Mouse (Mus musculus) embryonic facial prominence, embryonic 13.5 days (tissue): Measurements from ENCODE around the gene Cpox. TPM values are rescaled to one million over a fixed set of nuclear protein-coding genes. Genes with fewer than 3 reads are reported as not detected.
A peak's percentile ranks its signal among the peaks of the same experiment; 100 is the strongest.

Source experiments
- ATAC-seq: fragments of 200-750 bp; cut with Nextera tagmentation; 2 replicates; pipeline ENCODE4 v1.8.0; 2017; ENCODE audit warnings: low read depth; ENCODE audit not compliant: insufficient number of reproducible peaks, insufficient read depth, low FRiP score, low TSS enrichment
- H3K27ac ChIP-seq: fragments of 300-500 bp; sonication (generic); 2 replicates; pipeline ENCODE4 v1.5.1; 2015; ENCODE audit warnings: moderate library complexity, mild to moderate bottlenecking, inconsistent platforms
- H3K27me3 ChIP-seq: fragments of 300-500 bp; sonication (generic); 2 replicates; pipeline ENCODE4 v1.6.1; 2015; ENCODE audit warnings: mild to moderate bottlenecking, inconsistent platforms
- H3K36me3 ChIP-seq: fragments of 300-500 bp; sonication (generic); 2 replicates; pipeline ENCODE4 v1.6.1; 2015; ENCODE audit warnings: mild to moderate bottlenecking, inconsistent platforms
- H3K4me1 ChIP-seq: fragments of 300-500 bp; sonication (generic); 2 replicates; pipeline ENCODE4 v1.6.1; 2015; ENCODE audit warnings: inconsistent platforms
- H3K4me2 ChIP-seq: fragments of 300-500 bp; sonication (generic); 2 replicates; pipeline ENCODE4 v1.6.1; 2015; ENCODE audit warnings: moderate library complexity, mild to moderate bottlenecking, inconsistent platforms
- H3K4me3 ChIP-seq: fragments of 300-500 bp; sonication (generic); 2 replicates; pipeline ENCODE4 v1.5.1; 2015; ENCODE audit warnings: mild to moderate bottlenecking, inconsistent platforms
- H3K9ac ChIP-seq: fragments of 300-500 bp; sonication (generic); 2 replicates; pipeline ENCODE4 v1.6.1; 2015; ENCODE audit warnings: mild to moderate bottlenecking, inconsistent platforms
- H3K9me3 ChIP-seq: fragments of 300-500 bp; sonication (generic); 2 replicates; pipeline ENCODE4 v1.6.1; 2016; ENCODE audit warnings: inconsistent platforms
- WGBS: fragments of 180-500 bp; shearing (Covaris S2); methylation state at CpG from one replicate; pipeline ENCODE4 v1.1.7; 2015; ENCODE audit warnings: mixed read lengths; 5-methylcytosine and 5-hydroxymethylcytosine counted together
- polyA plus RNA-seq: library from polyadenylated mRNA; unstranded; fragments of >200 nt; fragmentation: Nextera tagmentation; extraction: Ambion mirVana; gene quantifications from 2 replicates; pipeline ENCODE4 v1.2.1, GENCODE M21; 2015

The Cpox gene
- polyA plus RNA-seq, 1 experiment from 2014 or later, result 21.0 TPM

DNA sequence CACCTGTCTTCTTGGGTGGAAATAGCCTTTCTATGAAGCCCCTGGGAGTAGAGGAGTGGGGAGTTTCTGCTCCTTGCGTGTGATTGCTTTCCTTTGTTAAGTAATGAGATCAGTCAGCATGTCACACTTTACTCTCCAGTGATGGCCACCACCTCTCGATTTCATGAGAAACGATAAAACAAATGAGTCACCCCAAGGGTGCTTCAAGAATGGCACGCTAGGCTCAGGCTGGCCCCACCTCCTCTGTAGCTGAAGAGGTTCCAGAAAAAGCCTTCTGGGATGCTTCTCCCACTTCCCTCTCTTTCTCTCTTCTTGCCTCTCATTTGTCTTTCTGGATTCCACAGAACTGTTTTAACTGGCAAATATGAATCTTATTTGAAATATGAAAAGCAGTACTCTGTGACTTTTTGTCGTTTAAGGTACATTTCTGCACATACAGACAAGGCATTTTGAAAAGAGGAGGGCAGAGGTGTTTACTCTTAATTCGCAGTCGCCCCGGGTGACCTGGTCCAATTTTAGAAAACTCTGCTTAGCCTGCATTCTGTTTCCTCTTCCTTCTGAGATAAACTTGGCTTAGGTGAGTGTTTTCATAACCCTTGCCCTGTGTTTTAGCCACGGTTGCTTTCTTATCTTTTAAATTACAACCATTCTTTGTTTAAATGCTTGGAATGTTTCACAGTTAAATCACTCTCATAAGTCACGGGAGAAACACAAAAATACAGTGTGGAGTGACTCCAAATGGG, 33.5 kb downstream of the Cpox start:
- no peaks in the 10 kb centered on the region for H3K27me3 ChIP-seq
- no peak overlapping the region for H3K4me2 ChIP-seq
- no peaks in the 10 kb centered on the region for H3K9me3 ChIP-seq
- no peak for ATAC-seq
- no peak overlapping the region for H3K27ac ChIP-seq
- no peak overlapping the region for H3K4me3 ChIP-seq
- WGBS, result 27% methylated on average over 10 of the region's 10 CpGs
- no peaks in the 10 kb centered on the region for H3K4me1 ChIP-seq
- no peak overlapping the region for H3K9ac ChIP-seq
- H3K36me3 ChIP-seq, result no peaks in the 10 kb centered on the region

DNA sequence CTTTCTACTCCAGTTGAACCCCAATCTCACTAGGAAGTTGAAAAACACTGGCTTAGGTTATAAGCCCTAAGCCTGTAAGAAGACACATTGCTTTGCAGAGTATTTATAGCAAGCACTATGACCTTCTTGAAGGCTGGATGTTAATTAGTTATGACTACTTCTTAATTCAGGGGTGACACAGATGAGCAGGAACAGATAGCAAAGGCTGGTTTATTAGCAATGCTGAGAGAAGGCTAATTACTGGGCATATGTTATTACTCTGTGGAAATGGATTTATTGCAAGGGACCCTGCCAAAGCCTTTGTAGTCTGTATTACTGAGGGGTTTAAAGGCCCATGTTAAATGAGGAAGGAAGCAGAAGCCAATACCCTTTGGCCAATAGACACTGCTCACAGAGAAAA, 34.9 kb downstream of the Cpox start:
- Histone ChIP-seq H3K36me3 (no peaks in the 10 kb centered on the region), H3K27me3 (no peaks in the 10 kb centered on the region), H3K4me3 (no peak overlapping the region), H3K4me1 (no peaks in the 10 kb centered on the region), H3K27ac (no peak overlapping the region), H3K9ac (no peak overlapping the region), H3K4me2 (no peak overlapping the region), H3K9me3 (no peaks in the 10 kb centered on the region)
- no peak for ATAC-seq

DNA sequence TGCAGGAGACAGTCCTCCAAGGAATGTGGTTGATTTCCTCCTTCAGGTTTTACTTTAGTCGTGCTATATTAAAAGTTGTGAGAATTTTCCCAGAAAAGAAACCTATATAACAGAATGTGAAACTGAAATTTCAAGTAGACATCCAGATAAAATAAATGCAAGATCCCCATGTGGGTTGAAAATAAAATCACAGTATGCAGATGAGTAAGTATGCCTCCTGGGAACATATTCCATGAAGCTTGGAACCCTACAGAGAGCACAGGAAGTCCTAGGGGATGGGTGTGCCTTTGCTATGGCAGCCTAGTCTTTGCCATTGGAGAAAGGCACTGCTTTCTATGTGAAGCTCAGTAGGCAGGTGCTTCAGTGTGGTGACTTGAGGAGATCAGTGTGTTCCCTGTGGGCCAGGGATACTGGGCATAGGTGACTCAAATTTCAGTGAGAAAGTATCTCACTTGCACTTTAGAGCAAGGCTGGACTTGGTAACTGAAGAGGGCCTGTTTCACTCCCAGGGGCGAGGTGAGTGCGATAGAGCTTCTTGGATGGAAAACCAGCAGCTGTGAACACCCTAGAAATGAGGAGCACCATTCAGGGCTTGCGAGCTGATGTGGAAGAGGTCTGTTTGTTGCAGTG, 37.3 kb downstream of the Cpox start:
- Histone ChIP-seq H3K4me3 (no peak overlapping the region), H3K27me3 (no peaks in the 10 kb centered on the region), H3K9me3 (no peaks in the 10 kb centered on the region), H3K4me1 (no peaks in the 10 kb centered on the region), H3K4me2 (no peak overlapping the region), H3K9ac (no peak overlapping the region), H3K27ac (no peak overlapping the region), H3K36me3 (no peaks in the 10 kb centered on the region)
- WGBS, result 84% methylated on average over 4 of the region's 4 CpGs
- ATAC-seq, result no peak

DNA sequence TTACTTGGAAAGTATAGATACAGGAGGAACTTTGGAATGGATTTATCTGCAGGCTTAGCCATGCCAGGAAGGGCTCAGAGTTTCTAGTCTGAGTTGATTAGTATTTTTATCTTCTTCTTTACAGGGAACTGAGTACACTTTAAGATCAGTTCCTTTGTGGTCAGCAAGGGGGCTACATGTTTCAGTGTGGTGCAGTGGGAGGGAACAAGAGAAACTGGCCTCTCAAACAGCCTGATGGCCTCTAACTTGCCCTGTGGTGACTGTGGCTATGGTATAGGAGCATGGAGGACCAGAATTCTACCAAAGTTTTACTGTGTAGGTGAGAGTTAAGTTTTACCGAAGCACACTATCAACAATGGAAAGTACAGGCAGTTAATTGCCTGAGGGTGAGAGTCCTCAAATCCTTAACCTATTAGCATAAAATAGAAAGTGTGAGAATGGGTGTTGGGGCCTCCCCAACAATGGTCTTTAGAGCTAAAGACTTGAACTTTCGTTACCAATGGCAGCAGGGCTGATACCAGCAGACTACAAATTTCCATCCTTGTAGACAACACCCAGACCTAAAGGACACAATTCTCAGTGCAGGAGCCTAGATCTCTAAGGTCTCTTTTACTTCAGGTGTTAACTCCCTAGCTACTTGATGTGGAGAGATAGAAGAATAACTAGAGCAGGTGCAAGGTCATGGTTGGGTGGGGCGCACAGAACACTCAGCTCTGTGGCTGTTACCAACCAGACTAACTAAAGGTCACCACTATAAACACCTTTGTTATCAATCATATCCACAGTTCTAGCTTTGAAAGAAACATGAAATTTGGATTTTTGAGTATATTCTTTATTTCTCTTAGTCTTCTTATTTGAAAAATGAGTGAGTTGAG, 38.7 kb downstream of the Cpox start:
- no peak overlapping the region for H3K4me3 ChIP-seq
- H3K36me3 ChIP-seq, result no peaks in the 10 kb centered on the region
- 80% methylated on average over 3 of the region's 3 CpGs for WGBS
- H3K9ac ChIP-seq, result no peak overlapping the region
- H3K27ac ChIP-seq, result no peak overlapping the region
- H3K9me3 ChIP-seq, result no peaks in the 10 kb centered on the region
- no peak for ATAC-seq
- no peaks in the 10 kb centered on the region for H3K27me3 ChIP-seq
- H3K4me1 ChIP-seq, result no peaks in the 10 kb centered on the region
- H3K4me2 ChIP-seq, result no peak overlapping the region

DNA sequence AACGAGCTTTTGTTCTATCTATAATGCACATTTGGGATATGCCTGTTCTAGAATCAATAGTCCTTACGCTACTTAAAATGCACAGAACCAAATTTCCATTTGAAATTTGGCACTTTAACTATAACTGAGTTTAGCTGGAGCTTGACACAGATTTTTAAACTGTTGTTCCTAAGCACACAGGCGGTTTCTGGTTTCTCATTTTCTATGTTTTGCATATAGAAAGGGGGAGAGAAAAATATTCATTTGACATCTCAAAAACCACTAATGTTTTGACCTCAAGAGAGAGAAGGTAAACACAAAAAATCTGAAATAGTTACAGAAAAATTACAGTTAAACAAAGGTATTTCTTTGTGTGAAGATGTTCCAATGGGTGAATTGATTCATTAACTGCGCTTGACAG, 39.4 kb downstream of the Cpox start:
- no peak overlapping the region for H3K9ac ChIP-seq
- no peak overlapping the region for H3K27ac ChIP-seq
- H3K4me3 ChIP-seq, result no peak overlapping the region
- H3K4me2 ChIP-seq, result no peak overlapping the region
- no peak for ATAC-seq
- H3K9me3 ChIP-seq, result no peaks in the 10 kb centered on the region
- H3K4me1 ChIP-seq, result no peaks in the 10 kb centered on the region
- no peaks in the 10 kb centered on the region for H3K27me3 ChIP-seq
- 77% methylated on average over 4 of the region's 4 CpGs for WGBS
- no peaks in the 10 kb centered on the region for H3K36me3 ChIP-seq

DNA sequence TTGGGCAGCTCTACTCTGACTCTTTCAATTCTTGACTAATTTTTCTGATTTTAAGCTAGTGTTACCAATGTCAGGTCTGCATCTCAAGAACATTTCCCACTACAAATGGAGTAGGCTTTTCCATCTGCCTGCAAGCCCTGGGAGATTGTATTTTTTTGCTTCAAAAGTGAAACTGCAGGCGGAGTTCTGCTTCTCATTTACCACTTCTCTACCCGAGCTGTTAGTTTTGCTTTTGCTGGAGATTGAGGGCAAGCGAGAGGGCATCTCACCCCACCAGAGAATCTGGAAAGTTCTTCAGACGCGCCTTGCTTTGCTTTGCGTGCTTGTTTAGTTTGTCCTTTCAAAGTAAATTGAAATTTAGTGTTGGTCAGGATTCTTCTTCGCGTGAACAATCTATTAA, 42.1 kb downstream of the Cpox start:
- no peaks in the 10 kb centered on the region for H3K4me1 ChIP-seq
- 49% methylated on average over 8 of the region's 8 CpGs for WGBS
- no peaks in the 10 kb centered on the region for H3K36me3 ChIP-seq
- no peaks in the 10 kb centered on the region for H3K9me3 ChIP-seq
- H3K27me3 ChIP-seq, result no peaks in the 10 kb centered on the region
- H3K9ac ChIP-seq, result no peak overlapping the region
- no peak overlapping the region for H3K27ac ChIP-seq
- peak overlapping the region; percentile 21; the same call in 1 of the 2 replicates for H3K4me2 ChIP-seq
- no peak overlapping the region for H3K4me3 ChIP-seq
- no peak for ATAC-seq

DNA sequence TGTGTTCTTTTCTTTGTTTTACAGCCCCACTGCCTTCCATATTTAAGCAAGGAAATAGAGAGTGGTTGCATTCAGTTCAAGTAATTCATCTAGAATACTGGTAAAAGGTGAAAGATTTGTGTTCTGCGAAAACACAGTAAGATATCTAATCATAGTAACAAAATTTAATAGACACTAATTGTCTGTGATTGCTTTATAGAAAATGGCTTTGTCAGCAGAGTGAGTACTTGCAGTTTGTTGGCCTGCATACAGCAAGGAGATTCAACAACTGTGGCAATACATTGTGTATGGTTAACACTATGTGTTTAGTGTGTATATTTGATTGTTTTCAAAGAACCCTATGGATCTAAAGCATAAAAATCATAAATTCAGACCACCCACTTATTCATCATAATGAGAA, 43.0 kb downstream of the Cpox start:
- Histone ChIP-seq H3K4me1 (no peaks in the 10 kb centered on the region), H3K27me3 (no peaks in the 10 kb centered on the region), H3K27ac (no peak overlapping the region), H3K36me3 (no peaks in the 10 kb centered on the region), H3K9ac (no peak overlapping the region), H3K9me3 (no peaks in the 10 kb centered on the region), H3K4me2 (no peak overlapping the region), H3K4me3 (no peak overlapping the region)
- no peak for ATAC-seq
- WGBS, result 89% methylated on average over 1 of the region's 1 CpGs

DNA sequence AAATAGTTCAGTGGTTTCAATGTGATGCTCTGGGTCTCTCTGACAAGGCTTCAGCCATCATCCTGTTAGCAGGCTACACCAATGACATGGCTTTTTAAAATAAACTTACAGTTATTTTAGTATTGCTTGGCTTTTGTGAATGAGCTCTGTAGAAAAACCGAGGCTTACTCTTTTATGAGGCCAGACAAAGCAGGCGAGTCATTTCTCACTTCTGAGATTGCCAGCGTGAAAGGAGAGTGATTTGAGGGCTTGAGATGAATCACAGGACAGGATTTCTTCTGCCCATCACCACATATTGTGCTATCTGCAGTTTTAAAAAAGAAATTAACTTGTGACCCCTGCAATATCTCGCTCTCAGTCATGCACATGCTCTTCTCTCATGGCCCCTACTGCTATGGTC, 44.9 kb downstream of the Cpox start:
- Histone ChIP-seq H3K4me2 (no peak overlapping the region), H3K27ac (no peak overlapping the region), H3K9ac (no peak overlapping the region), H3K4me3 (no peak overlapping the region), H3K36me3 (no peaks in the 10 kb centered on the region), H3K9me3 (no peaks in the 10 kb centered on the region), H3K4me1 (no peaks in the 10 kb centered on the region), H3K27me3 (no peaks in the 10 kb centered on the region)
- no peak for ATAC-seq
- WGBS, result 79% methylated on average over 4 of the region's 4 CpGs

DNA sequence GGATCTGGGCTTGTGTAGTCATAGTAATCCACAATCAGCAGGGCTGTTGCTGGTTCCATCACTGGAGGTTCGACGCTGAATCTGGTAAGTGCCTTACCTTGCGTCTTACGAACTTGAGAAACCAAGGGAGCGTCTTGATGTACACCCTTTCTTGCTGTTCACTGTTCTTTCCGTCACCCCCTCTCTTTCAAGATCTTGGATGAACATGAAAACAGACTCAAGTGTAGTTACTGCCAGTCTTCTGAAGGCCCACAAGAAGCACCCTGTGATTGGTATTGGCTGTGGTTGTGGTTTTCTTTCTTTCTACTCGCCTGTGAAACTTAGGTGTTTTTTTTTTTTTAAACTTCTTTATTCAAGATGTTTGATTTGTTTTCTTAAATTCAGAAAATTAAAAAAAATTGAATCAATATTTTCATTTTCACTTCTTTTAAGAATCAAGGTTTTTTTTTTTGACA, 48.6 kb downstream of the Cpox start, which contains the start of gene Gpr15:
Gpr15 (minus strand) TSS at position 405 of the 455 bp plus-strand sequence.
- no peak within 1 kb of the TSS for H3K9ac ChIP-seq
- H3K4me2 ChIP-seq, result no peak within 1 kb of the TSS
- no peak within 1 kb of the TSS for H3K4me3 ChIP-seq
- H3K36me3 ChIP-seq, result no peaks in the 10 kb centered on the region
- no peak within 1 kb of the TSS for H3K27ac ChIP-seq
- no peaks in the 10 kb centered on the region for H3K9me3 ChIP-seq
- WGBS, result 89% methylated on average over 7 of the region's 7 CpGs
- ATAC-seq, result no peak
- H3K27me3 ChIP-seq, result no peaks in the 10 kb centered on the region
- H3K4me1 ChIP-seq, result no peaks in the 10 kb centered on the region

DNA sequence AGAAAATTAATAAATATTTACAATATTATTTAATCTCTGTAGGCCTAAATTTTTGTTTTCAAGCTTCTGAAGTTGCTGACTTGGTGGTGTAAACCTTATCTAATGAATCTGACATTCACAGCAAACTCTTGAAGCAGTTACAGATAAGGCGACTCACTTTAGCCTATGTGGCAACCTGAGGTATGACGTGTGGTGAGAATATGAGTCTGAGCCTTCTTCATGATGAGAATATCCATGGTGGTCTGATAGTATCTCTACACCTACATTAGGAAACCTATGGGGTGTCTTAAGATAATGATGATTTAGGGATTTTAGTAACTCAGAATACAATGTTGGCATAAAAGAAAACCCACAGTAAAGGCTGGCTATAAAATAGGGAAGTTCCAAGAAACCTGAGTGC, 52.2 kb downstream of the Cpox start:
- no peak overlapping the region for H3K4me2 ChIP-seq
- no peaks in the 10 kb centered on the region for H3K27me3 ChIP-seq
- no peaks in the 10 kb centered on the region for H3K4me1 ChIP-seq
- H3K9me3 ChIP-seq, result no peaks in the 10 kb centered on the region
- 84% methylated on average over 2 of the region's 2 CpGs for WGBS
- no peaks in the 10 kb centered on the region for H3K36me3 ChIP-seq
- H3K9ac ChIP-seq, result no peak overlapping the region
- ATAC-seq, result no peak
- no peak overlapping the region for H3K27ac ChIP-seq
- no peak overlapping the region for H3K4me3 ChIP-seq

DNA sequence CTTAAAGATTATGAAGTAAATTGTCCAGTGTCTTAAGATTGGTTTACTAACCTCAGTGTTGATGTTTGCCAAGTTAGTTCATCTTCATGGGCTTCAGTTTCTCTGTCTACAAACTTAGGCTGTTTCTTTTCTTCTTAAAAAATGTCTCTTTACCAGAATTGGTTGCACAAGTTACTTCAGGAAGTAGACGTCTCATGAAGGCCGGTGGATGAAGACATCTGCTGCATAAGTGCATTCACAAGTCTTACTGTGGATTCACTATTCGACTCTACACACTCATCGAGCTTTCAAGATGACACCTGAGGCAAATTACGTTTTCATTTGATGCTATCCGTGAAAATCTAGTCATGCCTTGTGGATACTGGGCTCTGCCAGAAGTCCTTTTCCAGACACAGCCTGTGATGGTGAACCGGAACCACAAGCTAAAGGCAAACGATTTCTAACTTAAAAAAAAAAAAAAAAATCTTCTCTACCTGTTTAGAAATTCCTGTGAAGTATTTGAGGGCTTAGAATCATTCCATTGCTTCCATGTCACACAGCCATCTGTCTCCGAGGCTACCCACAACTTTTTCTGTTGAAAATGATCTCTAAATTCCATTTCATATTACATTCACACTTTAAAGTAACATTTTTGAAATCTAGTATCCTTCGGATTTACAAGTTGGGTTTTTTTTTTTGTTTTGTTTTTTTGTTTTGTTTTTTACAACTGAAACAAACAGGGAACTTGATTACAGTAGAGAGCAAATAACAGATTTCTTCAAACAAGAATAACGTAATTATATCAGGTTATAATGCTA, 56.8 kb downstream of the Cpox start:
- ATAC-seq, result no peak
- Histone ChIP-seq H3K4me1 (peaks cover 11% of the 10 kb centered on the region), H3K27ac (no peak overlapping the region), H3K36me3 (peaks cover 18% of the 10 kb centered on the region), H3K4me2 (peak overlapping the region; percentile 61), H3K4me3 (peak overlapping the region; percentile 79), H3K27me3 (no peaks in the 10 kb centered on the region), H3K9me3 (no peaks in the 10 kb centered on the region), H3K9ac (no peak overlapping the region)
- WGBS, result 71% methylated on average over 11 of the region's 11 CpGs
